Mouse (Mus musculus) cerebellum, adult 11-12 months (tissue): ENCODE measurements around the gene Tsen2.

Source experiments
- DNase-seq: peaks from one replicate; pipeline ENCODE4 v3.0.0; 2022

Tsen2 gene

GRCm38 (mm10) chr6:115544442-115544970 lies at the start of gene Tsen2:
TSS of gene Tsen2 (plus strand) at chr6:115544664.
- DNase-seq = peak; percentile 97

GRCm38 (mm10) chr6:115499540-115499939 lies 44.9 kb upstream of the Tsen2 start:
- DNase-seq = no peak

- no peak for DNase-seq
Measured at GRCm38 (mm10) chr6:115500234-115500633, 44.2 kb upstream of the Tsen2 start.

- no peak for DNase-seq
Measured at GRCm38 (mm10) chr6:115501131-115501530, 43.3 kb upstream of the Tsen2 start.

- DNase-seq = no peak
Measured at GRCm38 (mm10) chr6:115503038-115503437, 41.4 kb upstream of the Tsen2 start.

GRCm38 (mm10) chr6:115503549-115504159 lies 40.8 kb upstream of the Tsen2 start:
- DNase-seq = no peak

GRCm38 (mm10) chr6:115504160-115504558 lies 40.3 kb upstream of the Tsen2 start:
- DNase-seq = no peak

- no peak for DNase-seq
Measured at GRCm38 (mm10) chr6:115504915-115505314, 39.5 kb upstream of the Tsen2 start.

GRCm38 (mm10) chr6:115506425-115506824 lies 38.0 kb upstream of the Tsen2 start:
- no peak for DNase-seq

- no peak for DNase-seq
Measured at GRCm38 (mm10) chr6:115511447-115511846, 33.0 kb upstream of the Tsen2 start.

- DNase-seq = no peak
Measured at GRCm38 (mm10) chr6:115513207-115513606, 31.3 kb upstream of the Tsen2 start.

- no peak for DNase-seq
Measured at GRCm38 (mm10) chr6:115517904-115518303, 26.6 kb upstream of the Tsen2 start.

GRCm38 (mm10) chr6:115518352-115518751 lies 26.1 kb upstream of the Tsen2 start:
- no peak for DNase-seq

GRCm38 (mm10) chr6:115519275-115519699 lies 25.2 kb upstream of the Tsen2 start:
- DNase-seq = no peak

GRCm38 (mm10) chr6:115521923-115522322 lies 22.5 kb upstream of the Tsen2 start:
- DNase-seq = no peak

- DNase-seq = no peak
Measured at GRCm38 (mm10) chr6:115522691-115523146, 21.7 kb upstream of the Tsen2 start.

- DNase-seq = peak; percentile 78
Measured at GRCm38 (mm10) chr6:115523201-115523600, 21.3 kb upstream of the Tsen2 start.

GRCm38 (mm10) chr6:115524449-115524990 lies 19.9 kb upstream of the Tsen2 start:
- no peak for DNase-seq

GRCm38 (mm10) chr6:115527418-115527817 lies 17.0 kb upstream of the Tsen2 start:
- no peak for DNase-seq

- no peak for DNase-seq
Measured at GRCm38 (mm10) chr6:115528372-115528771, 16.1 kb upstream of the Tsen2 start.

GRCm38 (mm10) chr6:115534617-115535016 lies 9.8 kb upstream of the Tsen2 start:
- DNase-seq = peak; percentile 39

- DNase-seq = no peak
Measured at GRCm38 (mm10) chr6:115536169-115536568, 8.3 kb upstream of the Tsen2 start.

- peak; percentile 76 for DNase-seq
Measured at GRCm38 (mm10) chr6:115538645-115539429, 5.6 kb upstream of the Tsen2 start.
